Mouse (Mus musculus) CH12.LX (cell line): ENCODE measurements around the gene Usp25. TPM values are rescaled to one million over a fixed set of nuclear protein-coding genes. Genes with fewer than 3 reads are reported as not detected.

Experiments
- DNase-seq: peaks from one replicate; pipeline ENCODE4 v3.0.0-alpha.2; 2013; ENCODE audit errors: extremely low read depth
- H3K27ac ChIP-seq: 2 replicates; pipeline ENCODE4 v1.5.1; 2012; ENCODE audit warnings: low read depth, mild to moderate bottlenecking, control low read depth, moderate library complexity; ENCODE audit not compliant: insufficient read depth
- H3K27me3 ChIP-seq: replicated peaks from 2 replicates; pipeline ENCODE3; 2012; ENCODE audit warnings: inconsistent platforms
- H3K36me3 ChIP-seq, 2 experiments: replicated peaks in 1 of 2; 2 replicates each; pipeline versions ENCODE3 to v1.6.1; 2012; ENCODE audit warnings: inconsistent platforms in 1 of 2, low read length in 1 of 2, mild to moderate bottlenecking in 1 of 2, mixed read lengths in 1 of 2, moderate library complexity in 1 of 2; ENCODE audit not compliant: control insufficient read depth in 1 of 2, insufficient read depth in 1 of 2
- H3K4me1 ChIP-seq, 2 experiments: 2 replicates each; pipeline ENCODE4 v1.6.1; 2012; ENCODE audit warnings: inconsistent platforms in 1 of 2, moderate library complexity in 1 of 2; ENCODE audit not compliant: insufficient read depth in 2 of 2, control insufficient read depth in 1 of 2
- H3K4me2 ChIP-seq: 2 replicates; pipeline ENCODE4 v1.6.1; 2012; ENCODE audit warnings: low read depth, mild to moderate bottlenecking, control low read depth; ENCODE audit not compliant: poor library complexity, insufficient read depth, severe bottlenecking
- H3K4me3 ChIP-seq, 3 experiments: fragments of 150-350 bp in 1 of 3; sonication (generic) in 1 of 3; replicated peaks in 1 of 3; 2 replicates each; pipeline versions ENCODE3 to v1.5.1; 2011 to 2012; ENCODE audit warnings: low read depth in 2 of 3, low read length in 2 of 3, mild to moderate bottlenecking in 2 of 3, moderate library complexity in 2 of 3, control low read depth in 1 of 3, improper control_type of control experiment in 1 of 3, inconsistent platforms in 1 of 3, mixed read lengths in 1 of 3; ENCODE audit not compliant: poor library complexity in 1 of 3
- H3K79me2 ChIP-seq: replicated peaks from 2 replicates; pipeline ENCODE4 v1.6.1; 2012; ENCODE audit warnings: mild to moderate bottlenecking, moderate library complexity; ENCODE audit not compliant: control insufficient read depth, poor library complexity, insufficient read depth, severe bottlenecking; ENCODE audit errors: extremely low read depth
- H3K9ac ChIP-seq: 2 replicates; pipeline ENCODE4 v1.6.1; 2012; ENCODE audit warnings: low read depth, mild to moderate bottlenecking, control low read depth, moderate library complexity; ENCODE audit not compliant: insufficient read depth
- H3K9me3 ChIP-seq: replicated peaks from 2 replicates; pipeline ENCODE3; 2012; ENCODE audit warnings: low read length, inconsistent platforms, mixed read lengths
- CHD1 ChIP-seq: IDR thresholded peaks from 2 replicates; pipeline ENCODE4 v1.6.1; 2012; ENCODE audit warnings: low read depth, low read length, improper control_type of control experiment, inconsistent platforms
- CHD2 ChIP-seq: IDR thresholded peaks from 2 replicates; pipeline ENCODE4 v1.6.1; 2011; ENCODE audit warnings: low read length, improper control_type of control experiment
- ETS1 ChIP-seq: conservative IDR thresholded peaks from 2 replicates; pipeline ENCODE4 v1.6.1; 2012; ENCODE audit warnings: low read depth, mild to moderate bottlenecking, inconsistent platforms, low read length, improper control_type of control experiment, moderate library complexity
- GABPA ChIP-seq: IDR thresholded peaks from 2 replicates; pipeline ENCODE4 v1.6.1; 2012; ENCODE audit warnings: low read depth, low read length, improper control_type of control experiment, inconsistent platforms; ENCODE audit not compliant: insufficient replicate concordance
- HCFC1 ChIP-seq: IDR thresholded peaks from 2 replicates; pipeline ENCODE4 v1.6.1; 2012; ENCODE audit warnings: low read depth, mild to moderate bottlenecking, inconsistent platforms, low read length, improper control_type of control experiment
- JUND ChIP-seq: conservative IDR thresholded peaks from 2 replicates; pipeline ENCODE4 v1.6.1; 2011; ENCODE audit warnings: low read depth, low read length, improper control_type of control experiment
- MAX ChIP-seq: IDR thresholded peaks from 2 replicates; pipeline ENCODE4 v1.6.1; 2011; ENCODE audit warnings: low read length, improper control_type of control experiment
- PAX5 ChIP-seq: IDR thresholded peaks from 2 replicates; pipeline ENCODE4 v1.6.1; 2012; ENCODE audit warnings: low read length, inconsistent platforms, mixed read lengths
- POLR2A ChIP-seq: IDR thresholded peaks from 2 replicates; pipeline ENCODE4 v1.6.1; 2011; ENCODE audit warnings: low read depth, mild to moderate bottlenecking, improper control_type of control experiment, low read length
- POLR2AphosphoS2 ChIP-seq: IDR thresholded peaks from 2 replicates; pipeline ENCODE4 v1.6.1; 2011; ENCODE audit warnings: low read depth, low read length, improper control_type of control experiment
- RAD21 ChIP-seq: IDR thresholded peaks from 2 replicates; pipeline ENCODE4 v1.6.1; 2011; ENCODE audit warnings: low read depth, mild to moderate bottlenecking, low read length, improper control_type of control experiment, moderate library complexity
- RCOR1 ChIP-seq: conservative IDR thresholded peaks from 2 replicates; pipeline ENCODE4 v1.6.1; 2012; ENCODE audit warnings: low read depth, mild to moderate bottlenecking, inconsistent platforms, low read length, improper control_type of control experiment
- UBTF ChIP-seq: IDR thresholded peaks from 2 replicates; pipeline ENCODE4 v1.6.1; 2012; ENCODE audit warnings: low read depth, mild to moderate bottlenecking, inconsistent platforms, low read length, improper control_type of control experiment, moderate library complexity
- USF1 ChIP-seq: IDR thresholded peaks from 2 replicates; pipeline ENCODE4 v1.6.1; 2014; ENCODE audit warnings: low read depth, mild to moderate bottlenecking, inconsistent platforms, low read length, improper control_type of control experiment
- ZKSCAN1 ChIP-seq: IDR thresholded peaks from 2 replicates; pipeline ENCODE4 v1.6.1; 2012; ENCODE audit warnings: low read depth, inconsistent platforms, low read length, improper control_type of control experiment, borderline replicate concordance
- ZNF384 ChIP-seq: IDR thresholded peaks from 2 replicates; pipeline ENCODE4 v1.6.1; 2012; ENCODE audit warnings: low read depth, low read length, improper control_type of control experiment, inconsistent platforms
- dilution Hi-C: fragments of 300-500 bp; cut with MboI; formaldehyde crosslinking; loops from 2 replicates; pipeline ENCODE4 v1.14.3; 2020; ENCODE audit warnings: low sequenced_read_pairs; ENCODE audit not compliant: extremely low pct_unique_long_range_greater_than_20kb, extremely low pct_ligation_motif_present
- in situ Hi-C: fragments of 300-500 bp; cut with MboI; formaldehyde crosslinking; loops from 3 replicates; pipeline ENCODE4 v1.14.3; 2019; ENCODE audit warnings: low sequenced_read_pairs, low pct_ligation_motif_present, low pct_unique_long_range_greater_than_20kb, mixed read lengths
- polyA plus RNA-seq: library from polyadenylated mRNA; unstranded; fragments of >175 nt; gene quantifications from 2 replicates; pipeline ENCODE4 v1.2.1, GENCODE M21; 2012; ENCODE audit warnings: low read depth; ENCODE audit not compliant: insufficient read length
- total RNA-seq, 2 experiments: library from RNA; depleted of rRNA; stranded (reverse); fragments of 300-350 nt in 1 of 2; fragments of >200 nt in 1 of 2; gene quantifications; 2 replicates each; pipeline ENCODE4 v1.2.3; 2012 to 2014

Usp25 gene
- total and polyA plus RNA-seq, 3 experiments: 30.5 to 42.1 (median 32.5) TPM

DNA sequence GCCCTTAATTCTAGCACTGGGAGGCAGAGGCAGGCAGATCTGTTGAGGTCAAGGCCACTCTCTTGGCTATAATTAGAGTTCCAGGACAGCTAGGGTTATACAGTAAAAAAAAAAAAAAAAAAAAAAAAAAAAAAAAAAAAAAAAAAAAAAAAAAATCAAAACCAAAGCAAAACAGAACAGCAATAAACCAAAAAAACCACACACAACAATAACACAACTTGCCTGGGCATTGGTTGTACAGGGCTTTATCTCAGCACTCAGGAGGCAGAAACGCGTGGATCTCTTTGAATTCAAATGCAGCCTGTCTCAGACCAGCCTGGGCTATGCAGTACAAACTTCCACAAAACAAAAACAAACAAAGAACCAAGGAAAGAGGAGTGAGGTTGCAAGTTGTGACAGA, 40.7 kb downstream of the Usp25 start:
- DNase-seq: no peak
- H3K9ac ChIP-seq: no peak overlapping the region
- no peak overlapping the region for H3K27ac ChIP-seq
- peaks cover 0 to 2% of the 10 kb centered on the region in 2 experiments; a peak in 1 of 4 replicates for H3K4me1 ChIP-seq
- H3K4me3 ChIP-seq: no peak overlapping the region
- TF ChIP-seq USF1 (no peak), ZNF384 (peak; percentile 70)
- dilution Hi-C loops: no loop called here
- H3K4me2 ChIP-seq: no peak overlapping the region
- H3K36me3 ChIP-seq: peaks cover 20 to 54% of the 10 kb centered on the region in 2 experiments
- no peaks in the 10 kb centered on the region for H3K9me3 ChIP-seq
- H3K79me2 ChIP-seq: no peaks in the 10 kb centered on the region
- H3K27me3 ChIP-seq: no peaks in the 10 kb centered on the region
- in situ Hi-C loops: no loop called here

DNA sequence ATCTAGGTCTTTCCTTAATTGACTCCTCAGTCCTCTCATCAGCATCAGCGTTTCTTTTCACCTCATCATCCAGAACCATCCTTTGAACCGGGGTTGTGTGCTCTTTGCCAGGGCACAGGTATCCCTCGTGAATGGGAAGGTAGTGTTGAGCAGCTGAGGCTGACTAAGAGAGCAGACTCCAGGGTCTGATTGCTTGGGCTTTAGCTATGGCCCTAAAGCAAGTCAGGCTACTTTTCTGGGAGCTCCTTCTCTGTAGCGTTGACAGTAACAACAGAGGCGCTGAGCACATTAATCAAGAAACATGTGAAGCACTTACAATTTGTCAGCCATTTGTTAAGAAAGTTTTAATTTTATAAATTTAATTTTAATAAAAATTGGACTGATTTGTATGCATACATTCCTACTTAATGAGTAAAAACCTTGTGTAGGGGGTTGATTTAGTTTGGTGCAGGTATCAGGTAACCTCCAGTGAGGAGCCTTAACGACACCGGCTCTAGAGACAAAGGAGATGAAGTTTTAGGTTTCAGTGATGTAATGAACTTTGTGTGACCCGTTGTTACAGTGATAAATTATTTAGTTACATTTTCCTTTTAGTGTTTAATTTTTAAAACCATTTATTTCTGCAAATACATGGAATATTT, 42.1 kb downstream of the Usp25 start:
- dilution Hi-C loops (no loop called here), in situ Hi-C loops (no loop called here)
- no peak for DNase-seq
- Histone ChIP-seq H3K9ac (no peak overlapping the region), H3K9me3 (no peaks in the 10 kb centered on the region), H3K4me1 (peaks cover 0 to 2% of the 10 kb centered on the region in 2 experiments; a peak in 1 of 4 replicates), H3K4me3 (no peak overlapping the region), H3K27ac (no peak overlapping the region), H3K36me3 (peaks cover 17 to 45% of the 10 kb centered on the region in 2 experiments), H3K27me3 (no peaks in the 10 kb centered on the region), H3K4me2 (no peak overlapping the region), H3K79me2 (no peaks in the 10 kb centered on the region)
- TF ChIP-seq RCOR1 (no peak), GABPA (no peak), ZKSCAN1 (no peak), ETS1 (no peak), POLR2A (no peak), CHD2 (no peak), UBTF (no peak), JUND (no peak), USF1 (no peak), HCFC1 (no peak), POLR2AphosphoS2 (no peak), RAD21 (no peak), PAX5 (no peak), MAX (no peak), CHD1 (no peak)
